Mouse (Mus musculus) bone marrow macrophage, adult 2 months (primary cell): ENCODE measurements at regions not wholly inside any gene's neighbourhood (a gene's known extent, or its start where the extent isn't known, plus 50 kb on each side); places are given as distances from the start of the nearest gene placed in this dataset.

Experiments
- H3K27ac ChIP-seq: 2 replicates; pipeline ENCODE4 v1.5.1; 2012; ENCODE audit warnings: low read depth, low read length; ENCODE audit not compliant: insufficient read depth
- H3K4me1 ChIP-seq: 2 replicates; pipeline ENCODE4 v1.6.1; 2012; ENCODE audit warnings: low read length; ENCODE audit not compliant: control insufficient read depth, insufficient read depth
- H3K4me3 ChIP-seq: 2 replicates; pipeline ENCODE4 v1.5.1; 2012; ENCODE audit warnings: mild to moderate bottlenecking, low read length, moderate library complexity; ENCODE audit not compliant: insufficient read depth
- CTCF ChIP-seq: IDR thresholded peaks from 2 replicates; pipeline ENCODE4 v1.5.1; 2012; ENCODE audit warnings: low read depth, mild to moderate bottlenecking, low read length, moderate library complexity
- POLR2A ChIP-seq: IDR thresholded peaks from 2 replicates; pipeline ENCODE4 v1.6.1; 2012; ENCODE audit warnings: mild to moderate bottlenecking, low read depth, low read length, borderline replicate concordance

DNA sequence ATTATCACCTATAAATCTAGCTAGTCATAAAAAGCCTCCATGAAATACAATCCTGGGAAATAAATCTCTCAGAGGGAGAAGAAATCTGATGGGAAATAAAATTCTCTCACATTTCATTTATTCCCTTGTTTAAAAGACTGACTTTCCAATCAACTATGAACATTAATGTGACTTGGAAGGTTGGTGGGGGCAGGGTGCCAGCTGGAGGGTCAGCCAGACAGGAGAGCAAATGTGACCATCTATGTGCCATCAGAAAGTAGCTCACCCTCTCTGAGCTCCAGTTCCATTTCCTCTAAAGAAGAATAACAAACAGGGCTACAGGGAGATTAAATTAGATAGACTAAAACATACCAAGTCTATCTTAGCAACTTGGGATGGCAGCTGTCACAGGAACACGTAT, 257.0 kb downstream of the Dhx15 start:
- Histone ChIP-seq H3K4me1 (no peaks in the 10 kb centered on the region), H3K4me3 (no peak overlapping the region), H3K27ac (no peak overlapping the region)
- no peak for TF ChIP-seq CTCF
- TF ChIP-seq POLR2A, result no peak

DNA sequence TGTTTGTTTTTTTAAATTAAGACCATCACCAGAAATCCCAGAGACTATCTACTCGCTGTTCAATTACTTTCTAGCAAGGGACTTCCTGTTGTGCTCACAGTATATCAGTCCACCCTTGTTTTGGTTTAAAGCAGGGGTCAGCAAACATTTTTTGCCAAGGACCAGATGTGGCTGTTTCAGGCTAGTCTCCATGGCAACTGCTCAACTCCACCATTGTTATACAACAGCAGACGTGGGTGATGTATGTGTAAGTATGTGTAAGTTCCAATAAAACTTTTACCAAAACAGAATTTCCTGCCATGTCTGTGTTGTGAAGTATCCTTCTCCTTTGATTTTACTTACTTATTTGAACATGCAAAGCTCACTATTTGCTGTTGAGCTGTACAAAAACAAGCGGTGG, 259.9 kb downstream of the Dhx15 start:
- TF ChIP-seq POLR2A (no peak), CTCF (no peak)
- H3K27ac ChIP-seq, result no peak overlapping the region
- no peaks in the 10 kb centered on the region for H3K4me1 ChIP-seq
- H3K4me3 ChIP-seq, result no peak overlapping the region

DNA sequence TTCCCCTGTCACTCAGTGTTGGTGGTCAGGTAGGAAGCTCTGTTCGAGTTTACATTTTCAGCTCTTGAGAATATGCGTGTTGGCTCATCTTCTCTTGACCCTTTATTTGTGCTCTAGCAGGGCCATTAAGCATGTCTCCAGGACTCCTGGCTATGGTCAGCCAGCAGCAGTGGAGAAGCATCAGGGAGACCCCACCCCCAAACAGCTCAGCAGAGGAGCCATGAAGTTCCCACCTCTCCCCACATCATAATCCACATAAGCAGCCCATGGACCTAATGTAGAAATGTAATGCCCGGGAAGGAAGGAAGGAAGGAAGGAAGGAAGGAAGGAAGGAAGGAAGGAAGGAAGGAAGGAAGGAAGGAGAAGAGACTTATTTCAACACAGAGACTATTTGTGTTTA, 261.5 kb downstream of the Dhx15 start:
- Histone ChIP-seq H3K4me3 (no peak overlapping the region), H3K4me1 (no peaks in the 10 kb centered on the region), H3K27ac (no peak overlapping the region)
- TF ChIP-seq CTCF (no peak), POLR2A (no peak)

DNA sequence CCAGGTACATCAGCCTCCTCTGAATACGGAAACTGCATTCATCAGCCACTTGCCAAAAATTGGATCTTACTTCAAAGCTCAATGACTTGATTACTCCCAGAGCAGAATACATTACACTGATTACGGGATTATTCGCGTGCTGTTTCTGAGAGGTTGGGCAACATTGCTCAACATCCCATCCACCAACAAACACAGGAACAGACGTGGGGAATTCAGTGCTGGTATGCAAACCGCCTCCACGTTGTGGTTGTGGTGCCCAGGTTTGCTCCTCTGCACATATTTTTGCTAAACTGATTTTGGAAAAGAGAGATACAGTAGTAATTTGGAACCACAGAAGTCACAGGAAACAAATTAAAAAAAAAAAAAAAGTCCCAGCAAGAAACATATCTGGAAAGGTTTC, 266.9 kb downstream of the Dhx15 start:
- H3K27ac ChIP-seq, result no peak overlapping the region
- no peaks in the 10 kb centered on the region for H3K4me1 ChIP-seq
- H3K4me3 ChIP-seq, result no peak overlapping the region
- no peak for TF ChIP-seq CTCF
- TF ChIP-seq POLR2A, result no peak

DNA sequence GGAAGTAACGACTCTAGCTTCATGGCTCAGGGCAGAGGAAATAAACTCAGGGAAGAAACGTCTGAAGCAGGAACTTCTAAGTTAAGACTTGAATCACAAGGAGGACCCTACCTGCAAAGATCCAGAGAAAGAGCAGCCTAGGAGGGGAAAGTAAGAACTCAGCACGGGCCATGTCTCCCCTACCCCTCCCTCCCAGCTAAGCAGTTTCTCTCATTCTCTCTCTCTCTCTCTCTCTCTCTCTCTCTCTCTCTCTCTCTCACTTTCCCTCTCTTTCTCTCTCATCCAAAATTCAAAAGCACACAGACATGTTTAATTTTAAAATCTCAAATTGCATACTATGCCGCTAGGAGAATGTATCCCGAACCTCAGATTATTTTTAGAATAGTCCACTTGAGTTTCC, 267.3 kb downstream of the Dhx15 start:
- no peaks in the 10 kb centered on the region for H3K4me1 ChIP-seq
- H3K4me3 ChIP-seq, result no peak overlapping the region
- TF ChIP-seq POLR2A (no peak), CTCF (no peak)
- H3K27ac ChIP-seq, result no peak overlapping the region

DNA sequence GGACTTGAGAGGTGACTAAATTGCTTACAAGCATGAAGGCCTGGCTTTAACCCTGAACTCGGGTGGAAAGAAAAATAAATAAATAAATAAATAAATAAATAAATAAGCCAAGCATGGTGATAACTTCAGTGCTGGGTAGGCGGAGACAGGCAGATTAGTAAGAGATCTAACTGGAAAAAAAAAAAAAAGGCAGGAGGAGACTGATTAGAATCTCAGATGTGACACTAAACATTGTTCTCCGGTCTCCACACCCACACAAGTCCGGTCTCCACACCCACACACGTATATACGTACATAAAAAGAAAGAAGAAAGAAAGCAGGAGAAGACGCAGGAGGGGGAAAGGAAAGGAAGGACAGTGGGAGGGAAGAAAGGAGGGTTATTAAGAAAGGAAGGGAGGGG, 267.8 kb downstream of the Dhx15 start:
- TF ChIP-seq POLR2A (no peak), CTCF (no peak)
- no peak overlapping the region for H3K4me3 ChIP-seq
- H3K4me1 ChIP-seq, result no peaks in the 10 kb centered on the region
- H3K27ac ChIP-seq, result no peak overlapping the region

DNA sequence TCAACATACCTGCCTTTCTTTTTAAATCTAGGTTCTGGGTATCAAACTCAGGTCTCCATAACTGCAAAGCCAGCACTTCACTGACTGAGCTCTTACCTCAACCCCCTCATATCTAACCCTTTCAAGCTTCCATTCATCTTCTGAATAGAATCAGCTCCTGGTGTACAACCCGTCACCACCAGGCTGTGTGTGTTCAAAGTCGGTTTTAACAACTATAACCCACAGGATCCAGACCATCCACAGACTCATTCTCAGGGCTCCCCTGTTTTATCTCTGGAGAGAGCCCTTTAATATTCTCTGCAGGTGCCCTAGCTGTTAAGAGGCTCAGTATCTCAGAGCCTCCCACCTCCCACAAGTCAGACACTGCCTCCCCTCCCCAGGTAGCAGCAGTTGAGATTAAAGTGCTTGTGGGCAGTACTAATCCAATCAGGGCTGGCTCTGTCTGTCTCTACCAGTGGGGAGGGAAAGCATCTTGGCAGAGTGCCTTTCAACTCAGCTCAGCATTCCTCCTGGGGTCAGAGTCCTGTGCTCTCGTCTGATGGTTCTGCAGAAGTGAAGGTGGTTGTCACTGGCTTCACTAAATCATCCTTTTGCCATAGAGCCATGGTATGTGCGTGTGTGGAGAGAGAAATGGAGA, 272.4 kb downstream of the Dhx15 start:
- TF ChIP-seq POLR2A, result no peak
- TF ChIP-seq CTCF, result no peak
- Histone ChIP-seq H3K27ac (no peak overlapping the region), H3K4me1 (no peaks in the 10 kb centered on the region), H3K4me3 (no peak overlapping the region)

DNA sequence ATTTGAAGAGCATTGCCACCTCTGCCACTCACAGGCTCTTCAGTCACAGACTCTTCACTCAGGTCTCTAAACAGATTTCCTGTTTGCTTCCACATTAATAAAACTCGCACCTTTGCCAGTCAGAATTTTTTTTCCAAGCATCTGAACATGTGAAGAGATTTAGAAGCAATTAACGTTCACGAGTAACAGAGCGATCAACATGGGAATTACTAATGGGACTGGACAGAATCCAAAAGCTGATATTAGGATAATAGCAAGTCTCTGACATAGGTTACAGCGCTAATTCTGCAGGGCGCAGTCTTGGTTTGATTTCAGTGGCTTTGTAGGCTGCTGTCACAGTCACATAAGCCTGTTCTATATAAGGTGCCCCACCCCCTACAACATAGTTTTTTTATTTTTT, 275.6 kb downstream of the Dhx15 start:
- no peak for TF ChIP-seq CTCF
- no peak for TF ChIP-seq POLR2A
- no peak overlapping the region for H3K27ac ChIP-seq
- no peaks in the 10 kb centered on the region for H3K4me1 ChIP-seq
- H3K4me3 ChIP-seq, result no peak overlapping the region

DNA sequence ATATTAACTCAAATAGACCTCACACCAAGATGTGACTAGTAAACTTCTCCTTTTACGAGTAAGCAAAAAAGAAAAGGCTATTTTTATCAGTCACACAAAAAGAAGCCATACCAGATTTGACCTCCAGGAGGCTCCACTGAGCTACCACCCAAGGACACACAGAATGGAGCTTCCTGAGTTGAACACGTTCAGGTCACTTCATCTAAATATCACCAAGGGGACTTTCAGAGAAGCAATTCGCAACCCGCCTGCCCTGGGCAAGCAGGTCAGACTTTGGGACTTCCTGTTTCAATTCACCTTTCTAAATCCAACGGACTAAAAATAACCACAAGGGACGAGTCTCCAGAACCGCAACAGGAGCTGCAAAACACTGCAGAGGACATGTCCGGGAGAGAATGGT, 281.5 kb downstream of the Dhx15 start:
- Histone ChIP-seq H3K4me3 (no peak overlapping the region), H3K27ac (no peak overlapping the region), H3K4me1 (no peaks in the 10 kb centered on the region)
- TF ChIP-seq CTCF, result no peak
- no peak for TF ChIP-seq POLR2A

DNA sequence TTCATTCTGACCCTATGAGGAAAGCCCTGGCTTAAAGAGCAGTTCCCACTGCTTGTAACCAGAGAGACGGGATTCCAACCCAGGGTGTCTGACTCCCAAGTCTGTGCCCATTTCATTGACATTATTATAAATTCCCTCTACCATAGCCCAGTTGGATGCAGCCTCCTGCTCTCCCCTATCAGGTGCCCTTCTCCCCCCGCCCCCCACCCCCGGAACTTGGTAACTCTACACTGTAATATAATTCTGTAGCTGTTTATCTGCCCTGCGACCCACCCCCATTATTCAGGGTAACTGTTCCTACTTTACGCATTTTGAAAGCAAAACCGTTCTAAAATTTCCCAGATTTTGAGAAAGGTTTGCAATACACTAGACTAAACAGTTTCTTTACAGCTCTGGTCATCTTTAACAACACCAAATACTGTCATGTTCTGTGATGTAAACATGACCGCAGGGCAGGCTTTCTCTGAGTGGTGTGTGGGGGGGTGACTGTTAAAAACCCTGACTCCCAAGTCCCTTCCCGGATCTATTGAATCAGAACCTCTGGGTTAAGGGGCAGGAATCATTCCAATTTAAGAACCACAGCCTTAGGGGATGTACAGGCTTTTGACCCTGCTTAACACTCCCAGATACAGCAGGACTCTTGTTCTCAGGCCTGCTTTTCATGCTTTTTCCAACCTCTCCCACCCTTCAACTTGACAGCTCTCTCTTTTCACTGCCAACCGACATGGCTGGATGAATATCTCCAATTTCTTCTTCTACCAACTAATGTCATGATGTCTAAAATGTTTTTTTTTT, 283.8 kb downstream of the Dhx15 start:
- Histone ChIP-seq H3K4me3 (no peak overlapping the region), H3K27ac (no peak overlapping the region), H3K4me1 (no peaks in the 10 kb centered on the region)
- TF ChIP-seq POLR2A (no peak), CTCF (no peak)

DNA sequence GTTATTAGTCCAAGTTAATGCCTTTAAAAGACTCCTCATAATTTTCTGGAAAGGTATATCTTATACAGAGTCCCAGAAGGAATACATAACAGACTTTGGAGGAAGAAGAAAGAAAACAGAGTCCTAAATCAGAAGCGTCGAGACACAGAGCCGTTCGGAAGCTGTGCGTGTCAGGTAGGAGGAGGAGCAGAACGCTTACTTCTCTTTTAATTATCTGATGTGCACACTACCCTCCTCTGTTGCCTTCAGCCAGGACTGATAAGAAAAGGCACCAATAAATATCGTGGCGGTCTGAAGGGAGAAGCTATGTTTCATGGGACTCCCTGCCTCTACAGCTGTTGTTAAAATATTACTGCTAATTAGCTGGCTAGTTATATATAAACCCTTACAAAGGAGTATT, 296.2 kb downstream of the Dhx15 start:
- Histone ChIP-seq H3K27ac (no peak overlapping the region), H3K4me3 (no peak overlapping the region)
- TF ChIP-seq POLR2A (no peak), CTCF (no peak)

DNA sequence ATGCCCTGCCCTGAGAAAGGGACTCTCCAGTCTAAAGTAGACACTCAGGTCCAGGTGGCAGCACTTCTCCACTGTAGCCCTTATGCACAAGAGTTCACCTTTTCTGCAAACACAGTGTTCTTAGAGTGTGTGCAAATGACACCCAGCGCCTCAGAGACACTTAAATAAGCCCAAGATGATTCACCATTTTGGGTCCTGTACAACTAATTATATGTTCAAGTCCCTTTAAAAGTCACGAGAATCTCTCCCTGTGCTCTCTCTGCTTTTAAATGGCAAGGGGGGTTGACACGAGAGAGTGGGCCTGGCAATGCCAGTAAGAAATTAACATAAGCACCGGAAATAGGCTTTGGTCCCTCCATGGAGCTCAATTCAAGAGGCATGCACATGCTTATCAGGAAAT, 299.0 kb downstream of the Dhx15 start:
- no peak overlapping the region for H3K27ac ChIP-seq
- no peaks in the 10 kb centered on the region for H3K4me1 ChIP-seq
- no peak overlapping the region for H3K4me3 ChIP-seq
- TF ChIP-seq POLR2A, result no peak
- no peak for TF ChIP-seq CTCF

More for the DNA sequence above, 296.2 kb downstream of the Dhx15 start:
- no peaks in the 10 kb centered on the region for H3K4me1 ChIP-seq
